Mouse (Mus musculus) C2C12 (cell line): ENCODE results near the gene Tgm5. TPM values are rescaled to one million over a fixed set of nuclear protein-coding genes. Genes with fewer than 3 reads are reported as not detected.

Source experiments
- H3K27me3 ChIP-seq: one replicate; pipeline ENCODE4 v1.6.1; 2011; ENCODE audit not compliant: control insufficient read depth, insufficient read depth, insufficient read length
- H3K36me3 ChIP-seq: one replicate; pipeline ENCODE4 v1.6.1; 2011; ENCODE audit not compliant: control insufficient read depth, insufficient read depth
- H3K4me3 ChIP-seq: one replicate; pipeline ENCODE4 v1.5.1; 2011; ENCODE audit warnings: mild to moderate bottlenecking, control low read depth; ENCODE audit not compliant: poor library complexity, insufficient read depth, severe bottlenecking
- H3K79me2 ChIP-seq: one replicate; pipeline ENCODE4 v1.6.1; 2011; ENCODE audit not compliant: control insufficient read depth, insufficient read depth
- H3K79me3 ChIP-seq: one replicate; pipeline ENCODE4 v1.6.1; 2011; ENCODE audit warnings: low read depth, control low read depth
- H3ac ChIP-seq: one replicate; pipeline ENCODE3; 2011; ENCODE audit warnings: low read depth; ENCODE audit not compliant: control insufficient read depth, insufficient read length
- CEBPB ChIP-seq: IDR thresholded peaks from one replicate; pipeline ENCODE4 v1.6.1; 2011; ENCODE audit warnings: low read depth, mild to moderate bottlenecking, control low read depth, moderate library complexity
- CTCF ChIP-seq: IDR thresholded peaks from one replicate; pipeline ENCODE4 v1.5.1; 2011; ENCODE audit not compliant: control insufficient read depth, insufficient read depth, insufficient read length
- FOSL1 ChIP-seq: IDR thresholded peaks from one replicate; pipeline ENCODE4 v1.8.0; 2011; ENCODE audit warnings: mild to moderate bottlenecking, low read length; ENCODE audit not compliant: poor library complexity, insufficient read depth, severe bottlenecking
- MAX ChIP-seq: IDR thresholded peaks from one replicate; pipeline ENCODE4 v1.6.1; 2011; ENCODE audit warnings: mild to moderate bottlenecking, control low read depth
- MYOD1 ChIP-seq: IDR thresholded peaks from one replicate; pipeline ENCODE4 v1.6.1; 2011; ENCODE audit warnings: low read depth; ENCODE audit not compliant: control insufficient read depth, insufficient read length
- MYOG ChIP-seq: IDR thresholded peaks from one replicate; pipeline ENCODE4 v1.6.1; 2011; ENCODE audit not compliant: control insufficient read depth, insufficient read length; ENCODE audit errors: extremely low read depth
- USF1 ChIP-seq: IDR thresholded peaks from one replicate; pipeline ENCODE4 v1.6.1; 2011; ENCODE audit warnings: low read depth, mild to moderate bottlenecking, control low read depth, moderate library complexity
- polyA plus RNA-seq: library from polyadenylated mRNA; unstranded; fragments of >200 nt; fragmentation: generic; extraction: Trizol; gene quantifications from one replicate; pipeline ENCODE4 v1.2.1, GENCODE M21; 2012; ENCODE audit warnings: missing spikeins

Gene Tgm5
- polyA plus RNA-seq, 1 experiment: 0.13 TPM

DNA sequence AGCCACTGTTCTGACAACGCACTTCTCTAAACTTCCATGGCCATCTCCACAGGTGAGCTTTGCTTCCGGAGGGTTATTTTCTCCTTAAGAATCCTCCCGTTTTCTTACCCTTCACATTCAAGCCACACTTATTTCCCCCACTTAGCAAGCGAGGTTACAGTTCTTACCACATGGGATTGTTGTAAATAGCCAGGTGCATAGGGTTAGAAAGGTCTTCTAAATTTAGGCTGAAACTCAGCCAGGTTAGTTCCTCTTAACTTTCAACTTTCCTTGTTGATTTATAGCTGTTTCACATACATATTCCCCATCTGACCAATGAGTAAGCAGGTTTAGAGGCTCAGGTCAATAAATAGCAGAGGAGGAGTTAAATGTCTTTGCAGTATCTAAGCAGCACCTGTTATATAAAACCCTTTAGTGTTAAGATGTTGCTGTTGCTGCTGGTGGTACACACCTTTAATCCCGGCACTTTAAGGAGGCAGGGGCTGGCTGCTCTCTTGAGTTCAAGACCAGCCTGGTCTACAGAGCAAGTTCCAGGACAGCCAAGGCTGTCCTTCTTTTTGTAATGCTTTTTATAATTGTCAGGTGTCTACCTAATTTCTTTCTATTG lies 76.5 kb downstream of the Tgm5 start:
- no peaks in the 10 kb centered on the region for H3K79me3 ChIP-seq
- peaks cover 4% of the 10 kb centered on the region for H3K36me3 ChIP-seq
- H3ac ChIP-seq: peak overlapping the region; percentile 76
- no peaks in the 10 kb centered on the region for H3K27me3 ChIP-seq
- H3K4me3 ChIP-seq: peak overlapping the region; percentile 70
- H3K79me2 ChIP-seq: peaks cover 5% of the 10 kb centered on the region
- TF ChIP-seq MYOD1 (no peak), CTCF (no peak), FOSL1 (no peak), CEBPB (no peak), MYOG (no peak), MAX (no peak), USF1 (no peak)

DNA sequence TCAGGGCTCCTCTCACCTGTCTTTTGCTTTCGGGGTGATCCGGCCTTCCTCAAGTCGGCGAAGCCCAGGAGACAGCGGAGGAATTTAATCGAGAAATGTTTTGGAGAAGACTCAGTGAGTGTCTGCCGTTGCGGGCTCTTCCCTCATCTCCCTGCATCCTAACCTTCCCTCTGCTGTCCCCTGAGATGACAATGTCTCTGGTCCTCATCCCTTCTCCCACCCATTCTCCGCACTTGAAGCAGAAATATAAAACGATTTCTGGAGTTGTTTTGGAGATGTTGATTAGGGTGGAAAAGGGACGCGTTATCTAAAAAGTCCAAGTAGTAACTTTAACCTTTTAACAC lies 77.0 kb downstream of the Tgm5 start:
- Histone ChIP-seq H3K79me3 (no peaks in the 10 kb centered on the region), H3K79me2 (peaks cover 5% of the 10 kb centered on the region), H3K4me3 (peak overlapping the region; percentile 70), H3ac (peak overlapping the region; percentile 76), H3K36me3 (peaks cover 3% of the 10 kb centered on the region), H3K27me3 (no peaks in the 10 kb centered on the region)
- TF ChIP-seq CEBPB: no peak
- no peak for TF ChIP-seq MYOG
- TF ChIP-seq FOSL1: no peak
- no peak for TF ChIP-seq CTCF
- no peak for TF ChIP-seq USF1
- no peak for TF ChIP-seq MYOD1
- TF ChIP-seq MAX: no peak

DNA sequence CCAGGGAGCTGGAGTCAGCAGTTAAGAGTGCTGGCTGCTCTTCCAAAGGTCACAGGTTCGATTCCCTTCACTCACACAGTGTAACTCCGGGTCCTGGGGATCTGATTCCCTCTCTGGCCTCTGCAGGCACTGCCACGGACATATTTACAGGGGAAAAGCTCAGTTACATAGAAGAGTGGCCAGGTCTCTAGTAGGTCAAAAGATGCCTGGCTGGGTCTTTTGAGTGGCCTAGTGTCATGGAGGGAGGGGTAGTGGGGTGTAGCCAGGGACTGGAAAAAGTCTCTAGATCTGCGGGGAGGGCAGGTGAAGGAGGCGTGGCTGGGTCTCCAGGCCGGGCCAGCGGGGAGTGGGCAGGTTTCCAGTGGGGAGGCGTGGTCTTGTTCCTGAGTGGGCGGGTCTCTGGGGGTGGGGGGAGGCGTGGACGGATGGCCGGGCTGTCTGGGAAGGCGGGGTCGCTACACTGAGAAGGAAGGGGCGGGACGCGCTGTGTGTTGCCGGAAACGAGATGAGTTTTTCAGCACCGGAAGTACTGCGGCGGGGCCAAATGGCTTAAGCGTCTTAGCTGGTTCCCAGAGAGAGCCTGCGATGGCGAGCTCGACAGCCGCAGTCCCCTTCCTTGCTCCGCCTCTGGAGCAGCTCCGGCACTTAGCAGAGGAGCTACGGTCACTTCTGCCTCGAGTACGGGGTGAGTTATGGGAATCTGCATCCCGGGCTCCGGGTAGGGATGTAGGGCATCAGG lies 77.5 kb downstream of the Tgm5 start, which contains the start of gene Ccndbp1:
TSS of gene Ccndbp1 (plus strand) at position 479 of the 739 bp plus-strand sequence.
- H3K79me3 ChIP-seq: no peaks in the 10 kb centered on the region
- peak within 1 kb of the TSS; percentile 76 for H3ac ChIP-seq
- TF ChIP-seq USF1 (no peak), FOSL1 (no peak), MYOG (no peak), MYOD1 (no peak), CEBPB (no peak), CTCF (no peak), MAX (no peak)
- no peaks in the 10 kb centered on the region for H3K27me3 ChIP-seq
- H3K4me3 ChIP-seq: peak within 1 kb of the TSS; percentile 70
- peaks cover 3% of the 10 kb centered on the region for H3K36me3 ChIP-seq
- peaks cover 5% of the 10 kb centered on the region for H3K79me2 ChIP-seq

DNA sequence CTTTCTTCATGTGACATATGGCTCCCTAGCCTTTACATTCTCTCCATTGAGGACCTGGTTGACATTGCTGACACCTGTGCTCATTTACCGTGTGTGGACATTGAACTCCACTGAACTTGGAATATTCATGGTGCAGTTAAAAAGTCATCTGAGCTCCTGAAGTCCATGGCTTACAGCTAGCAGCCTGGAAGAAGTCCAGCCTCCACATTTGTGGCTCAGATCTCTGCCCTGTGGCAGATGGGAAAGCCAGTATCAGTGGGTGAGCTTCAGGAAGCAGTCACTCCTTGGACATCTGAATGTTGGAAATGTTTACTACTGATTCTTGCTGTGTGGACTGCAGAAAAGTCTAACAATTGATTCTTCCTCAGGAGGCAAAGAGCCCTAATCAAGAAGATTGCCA lies 78.7 kb downstream of the Tgm5 start:
- H3K27me3 ChIP-seq: no peaks in the 10 kb centered on the region
- H3K4me3 ChIP-seq: no peak overlapping the region
- H3ac ChIP-seq: no peak overlapping the region
- H3K79me3 ChIP-seq: no peaks in the 10 kb centered on the region
- H3K36me3 ChIP-seq: peaks cover 7% of the 10 kb centered on the region
- H3K79me2 ChIP-seq: peaks cover 5% of the 10 kb centered on the region
- TF ChIP-seq CTCF (no peak), CEBPB (no peak), MYOD1 (no peak), FOSL1 (no peak)

DNA sequence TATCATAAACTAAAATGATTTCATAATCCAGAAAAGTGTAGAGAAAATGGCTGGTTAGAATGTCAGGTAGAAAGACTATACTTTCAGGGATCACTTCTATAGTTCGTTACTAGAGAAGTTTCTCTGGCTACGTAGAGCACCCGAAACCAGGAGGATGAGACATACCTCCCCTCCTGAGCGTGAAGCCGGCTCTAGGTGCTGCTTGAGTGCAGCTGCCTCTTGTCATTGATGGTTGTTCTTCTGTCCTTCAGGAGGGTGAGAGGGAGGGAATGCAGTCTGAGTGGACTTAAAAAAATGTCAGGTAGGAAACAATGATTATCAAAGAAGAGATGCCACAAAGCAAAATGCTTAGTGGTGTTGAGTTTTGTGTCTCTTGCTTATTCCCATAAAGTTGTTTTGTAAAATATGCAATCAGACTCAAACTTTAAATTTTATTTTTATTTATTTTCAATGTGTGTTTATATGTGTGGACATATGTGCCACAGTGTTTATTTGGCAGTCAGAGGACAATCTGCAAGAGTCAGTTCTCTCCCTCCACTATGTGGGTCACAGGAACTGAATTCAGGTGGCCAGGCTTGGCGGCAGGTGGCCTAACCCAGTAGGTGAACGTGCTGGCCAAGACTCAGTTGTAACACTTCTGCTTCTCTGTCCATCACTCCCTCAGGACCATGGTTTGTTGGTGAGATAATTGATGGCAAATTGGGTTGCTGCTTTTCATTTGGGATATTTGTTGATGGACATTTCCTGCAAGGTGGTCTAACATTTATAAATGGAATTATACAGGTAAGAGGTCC lies 81.4 kb downstream of the Tgm5 start:
- no peaks in the 10 kb centered on the region for H3K27me3 ChIP-seq
- no peaks in the 10 kb centered on the region for H3K79me3 ChIP-seq
- no peak overlapping the region for H3ac ChIP-seq
- H3K36me3 ChIP-seq: peaks cover 7% of the 10 kb centered on the region
- H3K79me2 ChIP-seq: no peaks in the 10 kb centered on the region
- H3K4me3 ChIP-seq: no peak overlapping the region
- TF ChIP-seq MYOD1 (no peak), FOSL1 (no peak), MYOG (no peak), CTCF (no peak), CEBPB (no peak), MAX (no peak), USF1 (no peak)
